Mouse (Mus musculus) G1E (cell line): ENCODE results near the gene Fgfr2. TPM values are rescaled to one million over a fixed set of nuclear protein-coding genes. Genes with fewer than 3 reads are reported as not detected.

Source experiments
- ATAC-seq: 2 replicates; pipeline ENCODE4 v1.8.0; 2016; ENCODE audit warnings: mild to moderate bottlenecking; ENCODE audit not compliant: insufficient number of reproducible peaks, poor library complexity, low FRiP score, severe bottlenecking; ENCODE audit errors: extremely low read depth
- DNase-seq: peaks from one replicate; pipeline ENCODE4 v3.0.0; 2012; ENCODE audit warnings: low spot score
- H3K27me3 ChIP-seq: 2 replicates; pipeline ENCODE4 v1.6.1; 2012; ENCODE audit warnings: mild to moderate bottlenecking, low read length, inconsistent platforms; ENCODE audit not compliant: insufficient read depth
- H3K36me3 ChIP-seq: replicated peaks from 2 replicates; pipeline ENCODE3; 2012; ENCODE audit warnings: mild to moderate bottlenecking, inconsistent platforms
- H3K4me1 ChIP-seq: 2 replicates; pipeline ENCODE4 v1.6.1; 2012; ENCODE audit warnings: low read depth, low read length, inconsistent platforms, mixed read lengths; ENCODE audit not compliant: insufficient read depth
- H3K4me3 ChIP-seq: 2 replicates; pipeline ENCODE4 v1.5.1; 2012; ENCODE audit warnings: low read depth, mild to moderate bottlenecking, inconsistent platforms, low read length, moderate library complexity, mixed read lengths
- H3K9me3 ChIP-seq: replicated peaks from 2 replicates; pipeline ENCODE4 v1.6.1; 2012; ENCODE audit warnings: inconsistent platforms
- CTCF ChIP-seq: IDR thresholded peaks from 2 replicates; pipeline ENCODE4 v1.5.1; 2012; ENCODE audit warnings: low read depth, low read length, inconsistent platforms, mixed read lengths
- GATA1 ChIP-seq: IDR thresholded peaks from 2 replicates; pipeline ENCODE4 v1.6.1; 2012; ENCODE audit warnings: borderline replicate concordance, low read length, inconsistent platforms, mixed read lengths
- GATA2 ChIP-seq: IDR thresholded peaks from 2 replicates; pipeline ENCODE4 v1.6.1; 2012; ENCODE audit warnings: low read depth, low read length, inconsistent platforms, borderline replicate concordance
- POLR2AphosphoS5 ChIP-seq: IDR thresholded peaks from 2 replicates; pipeline ENCODE4 v1.6.1; 2012; ENCODE audit warnings: low read depth, low read length, inconsistent platforms; ENCODE audit not compliant: insufficient replicate concordance
- TAL1 ChIP-seq: conservative IDR thresholded peaks from 2 replicates; pipeline ENCODE4 v1.6.1; 2012; ENCODE audit warnings: low read depth, low read length, inconsistent platforms, mixed read lengths
- polyA plus RNA-seq: library from polyadenylated mRNA; stranded (reverse); fragments of >175 nt; gene quantifications from 2 replicates; pipeline ENCODE4 v1.2.3, GENCODE M21; 2012
- total RNA-seq, 2 experiments: library from RNA; stranded (forward) in 1 of 2; stranded (reverse) in 1 of 2; fragments of 200-1000 nt in 1 of 2; fragments of >200 nt in 1 of 2; fragmentation: Nextera tagmentation in 1 of 2; gene quantifications; 2 replicates each; pipeline ENCODE4 v1.2.3; 2014 to 2017

Gene Fgfr2
- total and polyA plus RNA-seq, 3 experiments, result 0.22 TPM; not detected in 2

DNA sequence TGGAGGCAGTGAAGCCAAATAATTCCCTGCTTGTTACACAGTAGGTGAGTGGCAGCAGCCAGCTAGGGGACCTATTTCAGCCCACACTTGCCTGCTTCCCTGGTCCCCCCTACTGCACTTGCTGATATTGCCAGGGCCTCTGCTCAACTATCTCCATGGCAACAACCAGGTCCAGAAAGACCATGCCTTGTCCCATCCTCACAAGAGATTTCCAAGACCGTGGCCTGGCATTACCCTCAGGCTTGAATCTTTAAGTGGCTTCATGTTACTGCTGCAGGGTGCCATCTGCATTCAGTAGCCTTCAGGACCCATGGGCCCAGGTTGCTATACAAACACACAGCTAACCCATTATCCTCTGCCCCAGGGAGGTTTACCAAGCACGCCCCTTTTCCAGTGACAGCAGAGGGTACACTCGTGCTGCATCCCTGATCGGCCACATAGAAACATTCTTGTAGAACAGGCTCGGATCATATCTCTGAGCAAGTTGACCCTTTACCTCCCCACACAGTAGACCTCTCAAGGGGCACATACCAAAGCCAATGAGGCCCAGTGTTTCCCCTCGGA lies 128.4 kb downstream of the Fgfr2 start:
- DNase-seq (no peak), ATAC-seq (no peak)
- Histone ChIP-seq H3K4me3 (no peak overlapping the region), H3K27me3 (no peaks in the 10 kb centered on the region), H3K9me3 (no peaks in the 10 kb centered on the region), H3K4me1 (0 out of 2 replicates have a peak, but pooled peaks cover 3% of the 10 kb centered on the region), H3K36me3 (peaks cover 99% of the 10 kb centered on the region)
- TF ChIP-seq GATA1 (no peak), POLR2AphosphoS5 (no peak), TAL1 (no peak), CTCF (no peak), GATA2 (no peak)

DNA sequence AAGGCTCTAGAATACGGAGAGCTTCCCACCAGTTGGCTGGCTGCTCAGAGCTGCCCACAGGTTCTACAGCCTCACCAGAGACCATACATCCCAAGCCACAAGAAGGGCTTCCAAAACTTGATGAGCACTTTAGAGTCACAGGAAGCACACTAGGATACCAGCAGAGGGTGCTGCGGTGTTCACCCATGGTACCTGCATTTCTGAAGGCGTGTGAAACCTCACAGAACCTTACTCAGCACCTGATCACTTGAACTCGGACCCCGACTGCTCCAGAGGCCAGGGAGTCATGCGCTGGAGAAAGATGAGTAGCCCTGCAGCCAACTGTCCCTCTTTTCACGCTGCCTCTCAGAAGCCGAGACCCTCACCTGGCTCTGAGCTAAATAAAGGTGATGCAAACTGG lies 129.0 kb downstream of the Fgfr2 start:
- Histone ChIP-seq H3K4me3 (no peak overlapping the region), H3K4me1 (0 out of 2 replicates have a peak, but pooled peaks cover 3% of the 10 kb centered on the region), H3K36me3 (peaks cover 99% of the 10 kb centered on the region), H3K27me3 (no peaks in the 10 kb centered on the region), H3K9me3 (no peaks in the 10 kb centered on the region)
- ATAC-seq (no peak), DNase-seq (no peak)
- no peak for TF ChIP-seq TAL1
- no peak for TF ChIP-seq GATA1
- TF ChIP-seq CTCF, result no peak
- no peak for TF ChIP-seq POLR2AphosphoS5
- no peak for TF ChIP-seq GATA2

DNA sequence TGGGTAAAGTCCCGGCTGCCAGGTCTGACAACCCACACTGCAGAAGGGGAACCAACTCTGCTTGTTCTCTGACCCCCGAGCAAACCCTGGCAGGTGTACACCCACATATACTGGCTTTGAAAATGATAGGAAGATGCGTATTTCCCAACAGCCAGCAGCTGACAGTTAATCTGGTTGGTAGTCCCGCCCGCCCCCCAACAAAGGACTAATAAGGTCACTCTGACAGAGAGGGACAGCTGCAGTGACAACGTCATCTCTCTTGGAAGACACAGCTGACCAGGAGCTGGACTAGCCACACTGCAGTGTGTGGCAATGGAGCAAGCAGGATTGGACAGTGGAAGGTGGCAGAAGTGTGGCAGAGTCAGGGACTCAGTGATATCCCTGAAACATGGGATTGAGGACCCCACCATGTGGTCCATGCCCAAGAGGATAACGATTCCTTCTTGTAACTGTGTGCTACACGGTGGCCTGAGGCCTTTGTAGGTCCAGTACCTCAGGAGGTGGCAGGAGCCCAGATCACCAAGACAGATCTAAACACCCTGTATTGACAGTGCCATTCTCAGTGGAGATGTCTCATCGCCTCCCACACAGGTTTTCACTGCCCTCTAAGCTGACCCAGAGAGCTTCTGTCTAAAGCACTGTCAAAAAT lies 130.1 kb downstream of the Fgfr2 start:
- ATAC-seq (no peak), DNase-seq (no peak)
- Histone ChIP-seq H3K27me3 (no peaks in the 10 kb centered on the region), H3K4me3 (no peak overlapping the region), H3K9me3 (no peaks in the 10 kb centered on the region), H3K4me1 (0 out of 2 replicates have a peak, but pooled peaks cover 3% of the 10 kb centered on the region), H3K36me3 (peaks cover 99% of the 10 kb centered on the region)
- TF ChIP-seq TAL1 (no peak), GATA1 (no peak), GATA2 (no peak), CTCF (no peak), POLR2AphosphoS5 (no peak)

DNA sequence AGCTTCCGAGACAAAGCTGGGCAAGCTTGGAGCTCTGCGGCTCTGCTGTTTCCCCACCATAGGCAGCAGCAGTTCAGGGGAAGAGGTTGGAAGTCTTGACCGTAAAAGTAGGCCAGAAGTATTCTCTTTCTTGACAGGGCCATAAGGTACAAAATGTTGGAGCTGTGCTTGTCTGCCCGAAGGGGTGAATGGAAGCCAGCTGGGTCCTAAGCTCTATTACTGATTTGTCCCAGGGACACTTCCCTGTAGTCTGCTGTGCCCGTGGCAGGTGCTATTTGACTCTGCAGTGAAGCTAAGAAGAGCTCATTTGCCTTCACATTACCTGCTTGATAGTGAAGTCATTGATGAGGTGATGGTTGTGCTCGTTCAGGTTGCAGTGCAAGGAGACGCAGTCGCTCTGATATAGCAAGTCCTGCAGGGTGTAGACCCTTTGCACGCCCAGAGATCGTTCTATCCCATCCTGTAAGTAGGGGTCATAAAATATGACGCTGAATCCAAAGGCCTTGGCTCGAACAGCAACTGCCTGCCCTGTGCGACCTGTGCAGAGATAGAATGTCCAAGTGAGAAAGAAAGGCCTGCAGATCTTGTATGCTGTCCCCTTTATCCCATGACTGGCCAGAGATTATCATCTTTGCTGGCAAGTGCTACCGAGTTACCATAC lies 131.8 kb downstream of the Fgfr2 start:
- DNase-seq, result no peak
- Histone ChIP-seq H3K4me1 (0 out of 2 replicates have a peak, but pooled peaks cover 3% of the 10 kb centered on the region), H3K9me3 (no peaks in the 10 kb centered on the region), H3K27me3 (no peaks in the 10 kb centered on the region), H3K36me3 (peaks cover 91% of the 10 kb centered on the region), H3K4me3 (no peak overlapping the region)
- no peak for TF ChIP-seq POLR2AphosphoS5
- no peak for TF ChIP-seq TAL1
- TF ChIP-seq CTCF, result no peak
- no peak for TF ChIP-seq GATA2
- no peak for TF ChIP-seq GATA1
- no peak for ATAC-seq

DNA sequence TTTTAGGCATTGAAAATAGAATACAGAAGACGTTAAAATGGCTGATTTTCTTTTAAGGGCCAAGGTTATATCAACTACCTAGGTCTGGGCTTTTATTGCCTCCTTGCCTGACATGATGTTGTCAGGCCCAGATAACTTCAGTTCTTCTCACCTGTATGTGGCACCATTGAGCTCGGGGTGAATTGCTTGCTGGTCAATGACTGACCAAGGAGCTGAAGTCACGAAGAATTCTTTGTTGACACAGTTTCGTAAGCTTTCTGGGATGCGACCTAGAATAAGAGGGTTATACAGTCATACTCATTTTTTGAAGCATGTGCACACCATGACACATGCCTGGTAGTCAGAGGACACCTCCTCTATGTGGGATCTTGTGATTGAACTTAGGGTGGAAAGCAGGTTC lies 133.3 kb downstream of the Fgfr2 start:
- ATAC-seq (no peak), DNase-seq (no peak)
- TF ChIP-seq GATA2 (no peak), POLR2AphosphoS5 (no peak), GATA1 (no peak), CTCF (no peak), TAL1 (no peak)
- 0 out of 2 replicates have a peak, but pooled peaks cover 3% of the 10 kb centered on the region for H3K4me1 ChIP-seq
- H3K27me3 ChIP-seq, result no peaks in the 10 kb centered on the region
- H3K9me3 ChIP-seq, result no peaks in the 10 kb centered on the region
- H3K36me3 ChIP-seq, result peaks cover 88% of the 10 kb centered on the region
- H3K4me3 ChIP-seq, result no peak overlapping the region

DNA sequence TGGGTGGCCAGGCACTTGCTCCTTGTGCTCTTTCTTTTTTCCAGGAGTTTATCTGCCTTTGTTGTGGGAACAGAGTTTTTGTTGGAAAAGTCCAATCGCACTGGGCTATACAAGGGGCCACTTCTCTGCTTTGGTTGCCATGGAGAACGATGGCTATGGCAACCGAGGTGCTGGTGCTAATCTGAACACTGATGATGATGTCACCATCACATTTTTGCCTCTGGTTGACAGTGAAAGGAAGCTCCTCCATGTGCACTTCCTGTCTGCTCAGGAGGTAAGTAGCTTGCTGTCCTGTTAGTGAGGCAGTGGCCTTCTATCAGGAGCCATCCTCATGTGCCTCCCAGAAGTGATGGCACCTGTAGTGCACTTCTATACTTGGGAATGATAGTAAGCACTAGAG lies 140.5 kb downstream of the Fgfr2 start:
- no peaks in the 10 kb centered on the region for H3K9me3 ChIP-seq
- no peak overlapping the region for H3K4me3 ChIP-seq
- no peak for DNase-seq
- TF ChIP-seq TAL1 (no peak), POLR2AphosphoS5 (no peak)
- no peaks in the 10 kb centered on the region for H3K27me3 ChIP-seq
- peaks cover 63% of the 10 kb centered on the region for H3K36me3 ChIP-seq
- no peaks in the 10 kb centered on the region for H3K4me1 ChIP-seq
- ATAC-seq, result no peak
